Mouse (Mus musculus) liver, postnatal 0 days (tissue): ENCODE results near the gene Fbxo31.

Experiments used
- CTCF ChIP-seq: sonication (generic); IDR thresholded peaks from 2 replicates; pipeline ENCODE4 v1.5.1; 2016; ENCODE audit warnings: antibody characterized with exemption, low read depth
- EP300 ChIP-seq: IDR thresholded peaks from 2 replicates; pipeline ENCODE4 v1.6.1; 2016; ENCODE audit warnings: antibody characterized with exemption, low read depth, mild to moderate bottlenecking

DNA sequence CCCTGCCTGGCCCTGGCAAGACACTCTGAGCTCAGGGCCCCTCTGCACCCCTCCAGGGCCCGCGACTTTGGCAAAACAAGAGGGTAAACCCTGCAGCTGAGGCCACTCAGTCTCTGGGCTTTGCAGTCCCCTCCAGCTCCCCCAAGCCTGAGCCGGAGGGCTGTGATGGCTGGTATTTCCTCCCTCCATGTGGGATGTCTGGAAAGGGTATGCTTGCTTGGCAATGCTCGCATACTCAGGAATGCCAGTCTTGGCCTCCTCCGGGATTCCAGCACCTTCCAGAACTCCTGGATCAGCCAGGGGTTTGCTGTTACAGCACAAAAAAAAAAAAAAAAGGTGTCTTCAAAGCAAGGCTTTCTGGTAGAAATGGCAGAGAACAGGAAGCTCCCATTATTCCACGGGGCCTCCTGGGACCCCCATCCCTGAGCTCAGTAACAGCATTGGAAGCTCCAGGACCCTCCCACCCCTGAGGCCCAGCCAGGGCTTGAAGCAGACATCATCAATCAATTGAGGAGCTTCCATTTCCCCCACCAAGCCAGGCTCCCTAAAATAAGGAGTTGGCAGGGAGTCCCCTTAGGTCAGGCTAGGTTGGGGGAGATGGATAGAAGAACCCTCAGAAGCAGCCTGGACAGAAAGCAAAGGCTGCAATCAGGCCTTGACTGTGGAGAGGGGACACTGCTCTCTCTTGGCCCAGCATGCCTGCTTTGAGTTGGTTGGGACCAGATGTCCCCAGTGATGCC, 51.6 kb downstream of the Fbxo31 start:
- TF ChIP-seq CTCF (no peak), EP300 (no peak)
